Mouse (Mus musculus): Measurements from ENCODE around the gene Vmn1r230. TPM values are rescaled to one million over a fixed set of nuclear protein-coding genes. Genes with fewer than 3 reads are reported as not detected.

Gene Vmn1r230
- not detected in 2 replicates for polyA plus RNA-seq (2014; fragmentation: Nextera tagmentation; extraction: Ambion mirVana)

DNA sequence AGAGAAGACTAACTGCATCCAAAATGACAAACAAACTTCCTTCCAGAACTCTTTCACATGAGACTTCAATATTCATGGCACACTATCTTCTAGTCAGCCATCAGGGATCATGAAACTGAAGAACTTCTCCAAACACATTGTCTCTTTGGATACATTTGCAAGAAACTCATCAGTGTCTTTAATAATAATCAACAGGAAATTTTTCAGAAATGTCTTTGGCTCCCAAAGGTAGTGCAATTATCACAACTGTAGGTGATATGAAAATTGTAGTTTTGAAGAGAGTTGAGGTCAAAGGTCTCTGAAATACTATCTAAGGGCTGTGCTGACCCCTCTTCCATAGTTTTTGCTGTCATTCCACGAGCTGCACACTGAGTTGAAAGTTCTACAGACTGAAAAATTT lies at the start of gene Vmn1r230:
Gene Vmn1r230 (plus strand): TSS at position 301 of the 400 bp plus-strand sequence.
- ATAC-seq (replicated peaks; ENCODE audit: low FRiP score, low TSS enrichment, low read depth) (no peak), DNase-seq (ENCODE audit: low spot score) (no peak)
- Histone ChIP-seq H3K36me3 (ENCODE audit: control insufficient read depth, insufficient read depth, low read length) (no peaks in the 10 kb centered on the region), H3K9me3 (ENCODE audit: control insufficient read depth, low read length) (no peaks in the 10 kb centered on the region), H3K4me2 (ENCODE audit: low read length) (no peak within 1 kb of the TSS), H3K9ac (ENCODE audit: low read length) (no peak within 1 kb of the TSS), H3K27ac (ENCODE audit: low read depth) (no peak within 1 kb of the TSS), H3K4me3 (ENCODE audit: low read depth, low read length) (no peak within 1 kb of the TSS), H3K4me1 (replicated peaks; ENCODE audit: control insufficient read depth, insufficient read depth, low read length) (no peaks in the 10 kb centered on the region), H3K27me3 (replicated peaks; ENCODE audit: control insufficient read depth, insufficient read depth, low read length) (no peaks in the 10 kb centered on the region)
- WGBS = 9% methylated on average over 1 of the region's 1 CpGs

GRCm38 (mm10) chr17:20811255-20811654 lies 29.0 kb upstream of the Vmn1r230 start, which contains the start of gene Vmn1r229:
Gene Vmn1r229, plus strand, starts transcription at chr17:20811555.
- H3K4me2 ChIP-seq (ENCODE audit: low read length) = no peak within 1 kb of the TSS
- no peak for DNase-seq (ENCODE audit: low spot score)
- ATAC-seq (replicated peaks; ENCODE audit: low FRiP score, low TSS enrichment, low read depth) = no peak
- no peaks in the 10 kb centered on the region for H3K27me3 ChIP-seq (replicated peaks; ENCODE audit: control insufficient read depth, insufficient read depth, low read length)
- no peak within 1 kb of the TSS for H3K4me3 ChIP-seq (ENCODE audit: low read depth, low read length)
- WGBS = 74% methylated on average over 1 of the region's 1 CpGs
- H3K36me3 ChIP-seq (ENCODE audit: control insufficient read depth, insufficient read depth, low read length) = no peaks in the 10 kb centered on the region
- no peaks in the 10 kb centered on the region for H3K4me1 ChIP-seq (replicated peaks; ENCODE audit: control insufficient read depth, insufficient read depth, low read length)
- no peaks in the 10 kb centered on the region for H3K9me3 ChIP-seq (ENCODE audit: control insufficient read depth, low read length)
- H3K27ac ChIP-seq (ENCODE audit: low read depth) = no peak within 1 kb of the TSS
- no peak within 1 kb of the TSS for H3K9ac ChIP-seq (ENCODE audit: low read length)

Other genes starting within 250 kb of the Vmn1r230 start
- gene Vmn2r110, start 244.0 kb upstream of the Vmn1r230 start, polyA plus RNA-seq (2014; fragmentation: Nextera tagmentation; extraction: Ambion mirVana) = 0.03 TPM in 2 replicates
- not detected in 2 replicates for gene Fpr-rs3, start 215.6 kb upstream of the Vmn1r230 start, polyA plus RNA-seq (2014; fragmentation: Nextera tagmentation; extraction: Ambion mirVana)
- gene Vmn1r226, start 157.6 kb upstream of the Vmn1r230 start, polyA plus RNA-seq (2014; fragmentation: Nextera tagmentation; extraction: Ambion mirVana) = not detected in 2 replicates
- not detected in 2 replicates for gene Vmn1r227, start 110.6 kb upstream of the Vmn1r230 start, polyA plus RNA-seq (2014; fragmentation: Nextera tagmentation; extraction: Ambion mirVana)
- gene Vmn1r228, start 54.3 kb upstream of the Vmn1r230 start, polyA plus RNA-seq (2014; fragmentation: Nextera tagmentation; extraction: Ambion mirVana) = not detected in 2 replicates
- not detected in 2 replicates for gene Vmn1r229, start 28.9 kb upstream of the Vmn1r230 start, polyA plus RNA-seq (2014; fragmentation: Nextera tagmentation; extraction: Ambion mirVana)
- gene Vmn1r231, start 64.6 kb downstream of the Vmn1r230 start, polyA plus RNA-seq (2014; fragmentation: Nextera tagmentation; extraction: Ambion mirVana) = not detected in 2 replicates
- not detected in 2 replicates for gene Vmn1r232, start 79.3 kb downstream of the Vmn1r230 start, polyA plus RNA-seq (2014; fragmentation: Nextera tagmentation; extraction: Ambion mirVana)
- gene Ppp2r1a, start 104.9 kb downstream of the Vmn1r230 start, polyA plus RNA-seq (2014; fragmentation: Nextera tagmentation; extraction: Ambion mirVana) = 415 and 446 TPM in 2 replicates
- not detected in 2 replicates for gene Vmn1r233, start 156.0 kb downstream of the Vmn1r230 start, polyA plus RNA-seq (2014; fragmentation: Nextera tagmentation; extraction: Ambion mirVana)
- gene Zfp160, start 168.5 kb downstream of the Vmn1r230 start, polyA plus RNA-seq (2014; fragmentation: Nextera tagmentation; extraction: Ambion mirVana) = 15.0 and 17.3 TPM in 2 replicates